Comparison of ENCODE assay signal across 16 mouse cellular contexts in the genomic region with DNA sequence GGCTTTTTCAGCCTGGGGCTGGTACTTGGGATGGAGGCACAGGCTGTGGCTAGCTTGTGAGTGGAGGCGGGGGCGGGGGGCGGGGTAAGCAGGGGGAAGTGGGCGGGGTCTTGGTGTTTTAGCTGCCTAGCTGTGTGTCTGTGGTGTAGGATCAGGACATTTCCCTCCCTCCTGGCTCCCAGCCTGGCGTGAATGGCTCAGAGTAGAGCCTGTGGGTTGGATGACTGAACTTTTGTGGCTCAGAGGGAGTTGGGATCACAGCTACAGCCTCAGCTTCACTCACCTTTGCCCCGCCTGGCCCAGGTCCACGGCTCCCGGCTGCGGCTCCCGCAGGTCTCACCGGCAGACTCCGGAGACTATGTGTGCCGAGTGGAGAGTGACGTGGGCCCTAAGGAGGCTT. TPM values are rescaled to one million over a fixed set of nuclear protein-coding genes. Genes with fewer than 3 reads are reported as not detected.
DNase-seq lines count a peak whose midpoint lies in the region; ATAC-seq and TF ChIP-seq lines count a peak whose summit lies in the region.
"Had no signal": no experiment of that assay in that cellular context is flagged by ENCODE, and none has a peak within 500 bp of the region (broad histone marks: within the 10 kb centered on the region; RNA-seq: fewer than 3 reads in every experiment).

No protein-coding gene starts in this region.

- H3K4me3 ChIP-seq in lung, embryonic 14.5 days (ENCODE audit: low read depth, low read length): no peak overlapping the region
- H3K4me3 ChIP-seq in myocyte: no peak overlapping the region
- no peak overlapping the region for H3K4me3 ChIP-seq in midbrain, embryonic 14.5 days (replicated peaks; ENCODE audit: low read depth, low read length)
- H3K4me3 ChIP-seq: embryonic facial prominence, embryonic 13.5 days; neural tube, embryonic 15.5 days had no signal

- DNase-seq in adrenal gland, adult 2 months: peak; percentile 36
- DNase-seq in adrenal gland, postnatal 4 days (ENCODE audit: low spot score in 2 of 2): no peak
- peak; percentile 20 for DNase-seq in lung, embryonic 14.5 days
- DNase-seq in lung, postnatal 36 days: no peak
- peak; percentile 4 for DNase-seq in induced T-regulatory cell, adult 2 months (ENCODE audit: low read depth)
- no peak for DNase-seq in midbrain, embryonic 14.5 days
- no peak for DNase-seq in layer of hippocampus, adult 18-20 months (ENCODE audit: low spot score in 2 of 2)
- DNase-seq: cerebellum, adult 18-20 months; thymus, postnatal 25 days had no signal

- H3K9ac ChIP-seq in lung, embryonic 14.5 days: no peak overlapping the region
- H3K9ac ChIP-seq in midbrain, embryonic 14.5 days (replicated peaks; ENCODE audit: low read length): no peak overlapping the region
- H3K9ac ChIP-seq: embryonic facial prominence, embryonic 13.5 days; neural tube, embryonic 15.5 days had no signal

- H3K27me3 ChIP-seq in lung, embryonic 14.5 days (ENCODE audit: insufficient read depth, low read length): no peaks in the 10 kb centered on the region
- no peaks in the 10 kb centered on the region for H3K27me3 ChIP-seq in myocyte (ENCODE audit: control insufficient read depth, insufficient read depth, insufficient read length)
- H3K27me3 ChIP-seq in midbrain, embryonic 14.5 days (ENCODE audit: control insufficient read depth, insufficient read depth, low read length): no peaks in the 10 kb centered on the region
- H3K27me3 ChIP-seq: embryonic facial prominence, embryonic 13.5 days; neural tube, embryonic 15.5 days had no signal

- TF ChIP-seq CTCF in lung, embryonic 14.5 days (IDR thresholded peaks at IDR 0.05; ENCODE audit: low read depth): no peak

- H3K9me3 ChIP-seq in lung, embryonic 14.5 days (ENCODE audit: low read depth, low read length): no peaks in the 10 kb centered on the region
- no peaks in the 10 kb centered on the region for H3K9me3 ChIP-seq in midbrain, embryonic 14.5 days (ENCODE audit: control insufficient read depth, low read length)
- H3K9me3 ChIP-seq: embryonic facial prominence, embryonic 13.5 days; neural tube, embryonic 15.5 days had no signal

- no peaks in the 10 kb centered on the region for H3K4me1 ChIP-seq in lung, embryonic 14.5 days (ENCODE audit: insufficient read depth)
- H3K4me1 ChIP-seq in midbrain, embryonic 14.5 days (ENCODE audit: control insufficient read depth, insufficient read depth, low read length): no peaks in the 10 kb centered on the region
- H3K4me1 ChIP-seq: embryonic facial prominence, embryonic 13.5 days; neural tube, embryonic 15.5 days had no signal

- 71% methylated on average over 14 of the region's 14 CpGs for WGBS in lung, embryonic 14.5 days
- WGBS in midbrain, embryonic 14.5 days: 66% methylated on average over 14 of the region's 14 CpGs

- ATAC-seq in lung, embryonic 14.5 days (ENCODE audit: insufficient read depth): no peak; the same call in 1 of the 2 replicates
- ATAC-seq in midbrain, embryonic 14.5 days (ENCODE audit: low FRiP score, low TSS enrichment): no peak

- no peaks in the 10 kb centered on the region for H3K79me2 ChIP-seq in myocyte (ENCODE audit: control insufficient read depth, insufficient read depth)

- H3ac ChIP-seq in myocyte (ENCODE audit: control insufficient read depth, insufficient read length): no peak overlapping the region

- peaks cover 94% of the 10 kb centered on the region for H3K36me3 ChIP-seq in lung, embryonic 14.5 days (ENCODE audit: insufficient read depth)
- peaks cover 59% of the 10 kb centered on the region for H3K36me3 ChIP-seq in myocyte (ENCODE audit: control insufficient read depth, insufficient read depth)
- no peaks in the 10 kb centered on the region for H3K36me3 ChIP-seq in midbrain, embryonic 14.5 days (ENCODE audit: control insufficient read depth, insufficient read depth, low read length)

- no peak overlapping the region for H3K27ac ChIP-seq in lung, embryonic 14.5 days (ENCODE audit: low read depth)
- H3K27ac ChIP-seq in midbrain, embryonic 14.5 days (replicated peaks; ENCODE audit: low read depth, low read length): no peak overlapping the region
- H3K27ac ChIP-seq: embryonic facial prominence, embryonic 13.5 days; neural tube, embryonic 15.5 days had no signal

- TF ChIP-seq POLR2A in myocyte (IDR thresholded peaks at IDR 0.05; ENCODE audit: insufficient read length, low read depth): peak; percentile 5

- no peak overlapping the region for H3K4me2 ChIP-seq in lung, embryonic 14.5 days
- H3K4me2 ChIP-seq in myocyte (ENCODE audit: low read depth): no peak overlapping the region
- no peak overlapping the region for H3K4me2 ChIP-seq in midbrain, embryonic 14.5 days (ENCODE audit: low read length)
- H3K4me2 ChIP-seq: embryonic facial prominence, embryonic 13.5 days; neural tube, embryonic 15.5 days had no signal

TF ChIP-seq in myocyte, 11 proteins besides CTCF, POLR2A, EP300 and RAD21:
- TF ChIP-seq MAX (IDR thresholded peaks at IDR 0.05; ENCODE audit: low read depth): no peak
- TF ChIP-seq TCF12 (IDR thresholded peaks at IDR 0.05; ENCODE audit: insufficient read depth, poor library complexity, severe bottlenecking): no peak
- TF ChIP-seq MYOG (IDR thresholded peaks at IDR 0.05; ENCODE audit: control insufficient read depth in 1 of 3, insufficient read depth in 1 of 3, insufficient read length in 2 of 3, low read depth in 2 of 3): peak in 1 of 3 experiments; percentile 42
- TF ChIP-seq MYOD1 (IDR thresholded peaks at IDR 0.05; ENCODE audit: control insufficient read depth in 1 of 3, insufficient read length in 2 of 3, low read depth in 2 of 3): no peak
- TF ChIP-seq USF1 (IDR thresholded peaks at IDR 0.05; ENCODE audit: low read depth): no peak

RNA-seq across cellular contexts. Expression of gene Ldlrad2, which starts 34.0 kb away (rescaled TPM):
- total RNA-seq in adrenal gland, adult 2 months (2021): not detected
- polyA plus RNA-seq in adrenal gland, adult 2 months (2012; rRNA removed): 0.67 TPM in 1 of 2 replicates, not detected in the other
- not detected for total RNA-seq in adrenal gland, postnatal 4 days (2021)
- polyA plus RNA-seq in lung, embryonic 14.5 days (2014; fragmentation: Nextera tagmentation; extraction: Ambion mirVana): not detected in 2 replicates
- not detected for polyA plus RNA-seq in myocyte (2012; fragmentation: generic; extraction: Trizol)
- polyA plus RNA-seq in midbrain, embryonic 14.5 days (2014; fragmentation: Nextera tagmentation; extraction: Ambion mirVana): not detected in 2 replicates
- total RNA-seq in layer of hippocampus, adult 18-20 months (2021): not detected
- total RNA-seq: gastrocnemius, adult 18-20 months; layer of hippocampus, postnatal 14 days had no signal
- polyA plus RNA-seq: embryonic facial prominence, embryonic 13.5 days; limb, embryonic 14.5 days; neural tube, embryonic 15.5 days; small intestine, adult 2 months had no signal

RNA-seq across cellular contexts. Expression of gene Usp48, which starts 53.2 kb away (rescaled TPM):
- 100 to 1,000 TPM; 100 to 101 TPM for total RNA-seq in adrenal gland, adult 2 months (2021)
- 52.2 and 58.9 TPM in 2 replicates for polyA plus RNA-seq in adrenal gland, adult 2 months (2012; rRNA removed)
- 100 to 1,000 TPM; 139 to 150 TPM for total RNA-seq in adrenal gland, postnatal 4 days (2021)
- polyA plus RNA-seq in lung, embryonic 14.5 days (2014; fragmentation: Nextera tagmentation; extraction: Ambion mirVana): 74.2 and 76.0 TPM in 2 replicates
- polyA plus RNA-seq in myocyte (2012; fragmentation: generic; extraction: Trizol): 14.2 TPM
- 66.5 and 76.8 TPM in 2 replicates for polyA plus RNA-seq in midbrain, embryonic 14.5 days (2014; fragmentation: Nextera tagmentation; extraction: Ambion mirVana)
- 100 to 1,000 TPM; 111 to 136 TPM for total RNA-seq in layer of hippocampus, adult 18-20 months (2021)

Comparison
In these comparisons a context has a peak if more than half of its experiments do, and no peak if none do; other contexts are left out.
1. DNase-seq: peak in adrenal gland, adult 2 months (single experiment), lung, embryonic 14.5 days (single experiment) and induced T-regulatory cell, adult 2 months (single experiment); none in adrenal gland, postnatal 4 days (0 of 2), lung, postnatal 36 days (single experiment), midbrain, embryonic 14.5 days (single experiment) and layer of hippocampus, adult 18-20 months (0 of 2).